Mouse (Mus musculus) lung, postnatal 14 days (tissue): ENCODE results near the gene Entpd7.

ENCODE experiments used
- DNase-seq: peaks from one replicate; pipeline ENCODE4 v3.0.0; 2021

Gene Entpd7

GRCm38 (mm10) chr19:43772311-43772710, 82.8 kb downstream of the Entpd7 start:
- no peak for DNase-seq

GRCm38 (mm10) chr19:43775433-43775832, 86.0 kb downstream of the Entpd7 start:
- DNase-seq: no peak

GRCm38 (mm10) chr19:43776561-43776960, 87.1 kb downstream of the Entpd7 start:
- no peak for DNase-seq

GRCm38 (mm10) chr19:43777308-43777707, 87.8 kb downstream of the Entpd7 start:
- DNase-seq: no peak

GRCm38 (mm10) chr19:43780391-43780790, 90.9 kb downstream of the Entpd7 start:
- no peak for DNase-seq

- no peak for DNase-seq
Observed at GRCm38 (mm10) chr19:43781980-43782379, 92.5 kb downstream of the Entpd7 start, which contains the start of gene Abcc2. TSS of gene Abcc2 (plus strand) at chr19:43782192.
